Mouse (Mus musculus) lung, embryonic 16.5 days (tissue): ENCODE results near the gene Ndufc1. TPM values are rescaled to one million over a fixed set of nuclear protein-coding genes. Genes with fewer than 3 reads are reported as not detected.
"Not testable (repeated sequence)": the region's sequence is repeated elsewhere in the genome, so short reads cannot be mapped to it uniquely, and the experiment has no call there.

Experiments used
- ATAC-seq: fragments of 200-750 bp; cut with Nextera tagmentation; 2 replicates; pipeline ENCODE4 v1.8.0; 2017; ENCODE audit warnings: low read depth, mild to moderate bottlenecking, moderate library complexity
- H3K27ac ChIP-seq: fragments of 300-500 bp; sonication (generic); 2 replicates; pipeline ENCODE4 v1.5.1; 2014; ENCODE audit warnings: mild to moderate bottlenecking, control low read depth, low read length
- H3K27me3 ChIP-seq: fragments of 300-500 bp; sonication (generic); 2 replicates; pipeline ENCODE4 v1.6.1; 2014; ENCODE audit warnings: low read depth, low read length, mixed read lengths; ENCODE audit not compliant: control insufficient read depth, insufficient read depth
- H3K36me3 ChIP-seq: fragments of 300-500 bp; sonication (generic); 2 replicates; pipeline ENCODE4 v1.6.1; 2014; ENCODE audit warnings: low read length; ENCODE audit not compliant: control insufficient read depth, insufficient read depth
- H3K4me1 ChIP-seq: fragments of 300-500 bp; sonication (generic); replicated peaks from 2 replicates; pipeline ENCODE4 v1.6.1; 2014; ENCODE audit warnings: low read length, mixed read lengths; ENCODE audit not compliant: control insufficient read depth, insufficient read depth
- H3K4me2 ChIP-seq: fragments of 300-500 bp; sonication (generic); 2 replicates; pipeline ENCODE4 v1.6.1; 2014; ENCODE audit warnings: low read depth, low read length, control low read depth
- H3K4me3 ChIP-seq: fragments of 300-500 bp; sonication (generic); 2 replicates; pipeline ENCODE4 v1.5.1; 2014; ENCODE audit warnings: mild to moderate bottlenecking, low read length, control low read depth
- H3K9ac ChIP-seq: fragments of 300-500 bp; sonication (generic); 2 replicates; pipeline ENCODE4 v1.6.1; 2014; ENCODE audit warnings: low read length, control low read depth
- H3K9me3 ChIP-seq: fragments of 300-500 bp; sonication (generic); 2 replicates; pipeline ENCODE4 v1.6.1; 2016; ENCODE audit warnings: low read length; ENCODE audit not compliant: control insufficient read depth
- WGBS: fragments of 180-500 bp; shearing (Covaris S2); extraction: QIAGEN DNeasy Blood & Tissue Kit; methylation state at CpG from one replicate; pipeline ENCODE4 v1.1.7; 2014; 5-methylcytosine and 5-hydroxymethylcytosine counted together
- polyA plus RNA-seq: library from polyadenylated mRNA; unstranded; fragments of >200 nt; fragmentation: Nextera tagmentation; extraction: Ambion mirVana; gene quantifications from 2 replicates; pipeline ENCODE4 v1.2.1, GENCODE M21; 2015

The Ndufc1 gene
- polyA plus RNA-seq, 1 experiment from 2014 or later, result 741 TPM

- Histone ChIP-seq H3K4me2 (no peak overlapping the region), H3K27ac (no peak overlapping the region), H3K36me3 (no peaks in the 10 kb centered on the region), H3K4me1 (no peaks in the 10 kb centered on the region; the same call in 1 of the 2 replicates), H3K4me3 (no peak overlapping the region), H3K27me3 (peaks cover 8% of the 10 kb centered on the region), H3K9ac (no peak overlapping the region), H3K9me3 (no peaks in the 10 kb centered on the region)
- no peak for ATAC-seq
- WGBS, result 29% methylated on average over 3 of the region's 3 CpGs
Observed at GRCm38 (mm10) chr3:51398667-51399066, 10.1 kb downstream of the Ndufc1 start.

- H3K27me3 ChIP-seq, result peaks cover 8% of the 10 kb centered on the region
- H3K4me1 ChIP-seq, result no peaks in the 10 kb centered on the region; the same call in 1 of the 2 replicates
- no peak for ATAC-seq
- H3K4me3 ChIP-seq, result no peak overlapping the region
- H3K9me3 ChIP-seq, result no peaks in the 10 kb centered on the region
- H3K9ac ChIP-seq, result no peak overlapping the region
- WGBS, result 51% methylated on average over 15 of the region's 15 CpGs
- H3K4me2 ChIP-seq, result no peak overlapping the region
- no peaks in the 10 kb centered on the region for H3K36me3 ChIP-seq
- H3K27ac ChIP-seq, result no peak overlapping the region
Observed at GRCm38 (mm10) chr3:51397700-51398299, 11.0 kb downstream of the Ndufc1 start.

GRCm38 (mm10) chr3:51396219-51397068, 12.3 kb downstream of the Ndufc1 start, which contains the start of gene Mgarp:
Mgarp (minus strand) TSS chr3:51396738.
- peak within 1 kb of the TSS; percentile 51 for H3K4me3 ChIP-seq
- peak within 1 kb of the TSS; percentile 61 for H3K4me2 ChIP-seq
- H3K9me3 ChIP-seq, result no peaks in the 10 kb centered on the region
- H3K27me3 ChIP-seq, result peaks cover 8% of the 10 kb centered on the region
- peak within 1 kb of the TSS; percentile 41 for H3K9ac ChIP-seq
- no peaks in the 10 kb centered on the region for H3K36me3 ChIP-seq
- H3K27ac ChIP-seq, result no peak within 1 kb of the TSS
- ATAC-seq, result peak; percentile 92
- H3K4me1 ChIP-seq, result no peaks in the 10 kb centered on the region; the same call in 1 of the 2 replicates
- WGBS, result 2% methylated on average over 41 of the region's 41 CpGs

GRCm38 (mm10) chr3:51395461-51396145, 13.2 kb downstream of the Ndufc1 start:
- no peak overlapping the region for H3K27ac ChIP-seq
- ATAC-seq, result no peak
- peaks cover 8% of the 10 kb centered on the region for H3K27me3 ChIP-seq
- H3K4me2 ChIP-seq, result peak overlapping the region; percentile 61; the same call in 1 of the 2 replicates
- H3K9ac ChIP-seq, result peak overlapping the region; percentile 41; the same call in 1 of the 2 replicates
- H3K36me3 ChIP-seq, result no peaks in the 10 kb centered on the region
- H3K4me1 ChIP-seq, result no peaks in the 10 kb centered on the region; the same call in 1 of the 2 replicates
- no peaks in the 10 kb centered on the region for H3K9me3 ChIP-seq
- H3K4me3 ChIP-seq, result no peak overlapping the region
- WGBS, result 36% methylated on average over 19 of the region's 19 CpGs

GRCm38 (mm10) chr3:51394881-51395280, 13.9 kb downstream of the Ndufc1 start:
- H3K4me2 ChIP-seq, result no peak overlapping the region
- no peaks in the 10 kb centered on the region for H3K9me3 ChIP-seq
- H3K4me3 ChIP-seq, result no peak overlapping the region
- H3K27me3 ChIP-seq, result peaks cover 8% of the 10 kb centered on the region
- ATAC-seq, result no peak
- H3K4me1 ChIP-seq, result no peaks in the 10 kb centered on the region; the same call in 1 of the 2 replicates
- no peak overlapping the region for H3K27ac ChIP-seq
- no peaks in the 10 kb centered on the region for H3K36me3 ChIP-seq
- no peak overlapping the region for H3K9ac ChIP-seq
- 63% methylated on average over 3 of the region's 3 CpGs for WGBS

- no peak overlapping the region for H3K4me3 ChIP-seq
- 93% methylated on average over 2 of the region's 2 CpGs for WGBS
Observed at GRCm38 (mm10) chr3:51393651-51394050, 15.1 kb downstream of the Ndufc1 start.

GRCm38 (mm10) chr3:51393018-51393417, 15.8 kb downstream of the Ndufc1 start:
- not testable (repeated sequence) for H3K4me3 ChIP-seq, H3K9ac ChIP-seq, H3K27me3 ChIP-seq, H3K4me2 ChIP-seq, H3K4me1 ChIP-seq, ATAC-seq, H3K36me3 ChIP-seq, H3K9me3 ChIP-seq, H3K27ac ChIP-seq
- WGBS, result 96% methylated on average over 3 of the region's 3 CpGs

More at GRCm38 (mm10) chr3:51393651-51394050, 15.1 kb downstream of the Ndufc1 start:
- Histone ChIP-seq H3K27me3 (peaks cover 8% of the 10 kb centered on the region), H3K36me3 (no peaks in the 10 kb centered on the region), H3K4me2 (no peak overlapping the region), H3K27ac (no peak overlapping the region), H3K9me3 (no peaks in the 10 kb centered on the region), H3K4me1 (peaks cover 4% of the 10 kb centered on the region; the same call in 1 of the 2 replicates), H3K9ac (no peak overlapping the region)
- no peak for ATAC-seq

- Histone ChIP-seq H3K9ac (no peak overlapping the region), H3K4me2 (no peak overlapping the region), H3K4me1 (peaks cover 4% of the 10 kb centered on the region; the same call in 1 of the 2 replicates), H3K9me3 (no peaks in the 10 kb centered on the region), H3K4me3 (no peak overlapping the region), H3K36me3 (no peaks in the 10 kb centered on the region), H3K27me3 (peaks cover 6% of the 10 kb centered on the region), H3K27ac (no peak overlapping the region)
- 91% methylated on average over 5 of the region's 5 CpGs for WGBS
- ATAC-seq, result no peak
Observed at GRCm38 (mm10) chr3:51391591-51391990, 17.2 kb downstream of the Ndufc1 start.

- peaks cover 6% of the 10 kb centered on the region for H3K27me3 ChIP-seq
- ATAC-seq, result no peak
- H3K36me3 ChIP-seq, result no peaks in the 10 kb centered on the region
- no peak overlapping the region for H3K4me3 ChIP-seq
- no peak overlapping the region for H3K9ac ChIP-seq
- no peak overlapping the region for H3K4me2 ChIP-seq
- peaks cover 4% of the 10 kb centered on the region; the same call in 1 of the 2 replicates for H3K4me1 ChIP-seq
- 68% methylated on average over 5 of the region's 5 CpGs for WGBS
- no peaks in the 10 kb centered on the region for H3K9me3 ChIP-seq
- H3K27ac ChIP-seq, result no peak overlapping the region
Observed at GRCm38 (mm10) chr3:51391095-51391494, 17.7 kb downstream of the Ndufc1 start.
